Mouse (Mus musculus) C2C12 (cell line): ENCODE results near the gene Hs3st3b1.

Experiments used
- CTCF ChIP-seq: IDR thresholded peaks from one replicate; pipeline ENCODE4 v1.5.1; 2011; ENCODE audit not compliant: control insufficient read depth, insufficient read depth, insufficient read length
- MYOG ChIP-seq: IDR thresholded peaks from one replicate; pipeline ENCODE4 v1.6.1; 2011; ENCODE audit not compliant: control insufficient read depth, insufficient read length; ENCODE audit errors: extremely low read depth

- TF ChIP-seq MYOG (no peak), CTCF (no peak)
These were observed 84.6 kb downstream of the Hs3st3b1 start for GRCm38 (mm10) chr11:63837526-63837925.
